Mouse (Mus musculus) heart, adult 2 months (tissue): Measurements from ENCODE around the gene Gm10718. TPM values are rescaled to one million over a fixed set of nuclear protein-coding genes. Genes with fewer than 3 reads are reported as not detected.
"Not testable (repeated sequence)": the region's sequence is repeated elsewhere in the genome, so short reads cannot be mapped to it uniquely, and the experiment has no call there.

Source experiments
- DNase-seq, 2 experiments: peaks; one replicate each; pipeline ENCODE4 v3.0.0; 2021
- H3K27ac ChIP-seq: fragments of 200-600 bp; 2 replicates; pipeline ENCODE4 v1.8.1; 2022
- H3K27me3 ChIP-seq: fragments of 200-500 bp; 2 replicates; pipeline ENCODE4 v1.6.1; 2012; ENCODE audit warnings: mild to moderate bottlenecking, low read length, inconsistent platforms, mixed read lengths; ENCODE audit not compliant: control insufficient read depth, insufficient read depth
- H3K36me3 ChIP-seq: fragments of 200-500 bp; 2 replicates; pipeline ENCODE4 v1.6.1; 2012; ENCODE audit warnings: low read length, inconsistent platforms; ENCODE audit not compliant: control insufficient read depth, insufficient read depth
- H3K4me1 ChIP-seq: fragments of 200-500 bp; 2 replicates; pipeline ENCODE4 v1.6.1; 2011; ENCODE audit warnings: low read length; ENCODE audit not compliant: control insufficient read depth, insufficient read depth
- H3K4me3 ChIP-seq: fragments of 200-600 bp; 2 replicates; pipeline ENCODE4 v1.8.1; 2022
- H3K79me2 ChIP-seq: fragments of 200-500 bp; replicated peaks from 2 replicates; pipeline ENCODE4 v1.6.1; 2012; ENCODE audit warnings: mild to moderate bottlenecking, inconsistent platforms, low read length, moderate library complexity, mixed read lengths; ENCODE audit not compliant: control insufficient read depth, insufficient read depth
- H3K9ac ChIP-seq: fragments of 200-500 bp; 2 replicates; pipeline ENCODE4 v1.6.1; 2012; ENCODE audit warnings: low read depth, mild to moderate bottlenecking, control low read depth, inconsistent platforms, low read length, mixed read lengths
- WGBS: fragments of 180-500 bp; shearing (Covaris S2); methylation state at CpG from one replicate; pipeline ENCODE4 v1.1.7; 2018; 5-methylcytosine and 5-hydroxymethylcytosine counted together
- intact Hi-C: fragments of 180-260 bp; cut with DNase I; formaldehyde crosslinking; loops from one replicate; pipeline ENCODE4 v1.15.1; 2025
- microRNA-seq, 2 experiments: library from miRNA; unstranded; fragments of <30 nt; microRNA quantifications; one replicate each; pipeline ENCODE4 v1.2.0; 2021
- polyA plus RNA-seq: library from polyadenylated mRNA; depleted of rRNA; stranded (reverse); fragments of >200 nt; gene quantifications from 2 replicates; pipeline ENCODE4 v1.2.3, GENCODE M21; 2012; rRNA removed
- total RNA-seq, 2 experiments: library from RNA; stranded (reverse); gene quantifications; 2 replicates each; pipeline ENCODE4 v1.2.3; 2021

Gm10718 gene
- total and polyA plus RNA-seq, 3 experiments, result 0.60 to 0.75 TPM; not detected in 1

- DNase-seq, H3K4me1 ChIP-seq, intact Hi-C loops, H3K79me2 ChIP-seq, H3K27me3 ChIP-seq, H3K36me3 ChIP-seq, H3K9ac ChIP-seq, H3K27ac ChIP-seq, H3K4me3 ChIP-seq: not testable (repeated sequence)
- WGBS, result 65% methylated on average over 4 of the region's 4 CpGs
Observed at GRCm38 (mm10) chr9:3038161-3038560, 14.8 kb downstream of the Gm10718 start.

Small RNA genes within 50 kb of the gene (microRNA-seq; reads per million reads assigned to microRNA genes)
- 0 reads per million in 2 experiments for gene Mir101c

Other genes starting within 250 kb of the Gm10718 start
- not detected for gene Gm10722, start 22.6 kb upstream of the Gm10718 start, total RNA-seq
- not detected in 2 replicates for gene Gm10722, start 22.6 kb upstream of the Gm10718 start, polyA plus RNA-seq
- not detected for gene Gm11168, start 20.2 kb upstream of the Gm10718 start, total RNA-seq
- not detected in 2 replicates for gene Gm11168, start 20.2 kb upstream of the Gm10718 start, polyA plus RNA-seq
- gene Gm10721, start 10.4 kb upstream of the Gm10718 start, total RNA-seq, result under 1 TPM in 1 of 2 experiments, not detected in 1; 0.63 TPM
- gene Gm10721, start 10.4 kb upstream of the Gm10718 start, polyA plus RNA-seq, result not detected in 2 replicates
- not detected for gene Gm10720, start 7.9 kb upstream of the Gm10718 start, total RNA-seq
- gene Gm10720, start 7.9 kb upstream of the Gm10718 start, polyA plus RNA-seq, result not detected in 2 replicates
- not detected for gene Gm10719, start 6.1 kb upstream of the Gm10718 start, total RNA-seq
- not detected in 2 replicates for gene Gm10719, start 6.1 kb upstream of the Gm10718 start, polyA plus RNA-seq
- under 1 TPM in 1 of 2 experiments, not detected in 1; 0.39 TPM for gene Gm10717, start 1.9 kb downstream of the Gm10718 start, total RNA-seq
- gene Gm10717, start 1.9 kb downstream of the Gm10718 start, polyA plus RNA-seq, result not detected in 2 replicates
- not detected for gene Gm17535, start 11.1 kb downstream of the Gm10718 start, total RNA-seq
- not detected in 2 replicates for gene Gm17535, start 11.1 kb downstream of the Gm10718 start, polyA plus RNA-seq
- not detected for gene Gm10715, start 13.3 kb downstream of the Gm10718 start, total RNA-seq
- gene Gm10715, start 13.3 kb downstream of the Gm10718 start, polyA plus RNA-seq, result not detected in 2 replicates